Mouse (Mus musculus) spleen, adult 2 months (tissue): ENCODE results near the gene Gm11444. TPM values are rescaled to one million over a fixed set of nuclear protein-coding genes. Genes with fewer than 3 reads are reported as not detected.

Experiments used
- DNase-seq, 2 experiments: peaks; one replicate each; pipeline versions ENCODE4 v3.0.0 to v3.0.0-alpha.2; 2012 to 2021; ENCODE audit warnings: low spot score in 2 of 2, low read depth in 1 of 2
- H3K27ac ChIP-seq: fragments of 200-500 bp; 2 replicates; pipeline ENCODE4 v1.5.1; 2012; ENCODE audit warnings: low read length, inconsistent platforms; ENCODE audit not compliant: insufficient read depth
- H3K27me3 ChIP-seq: fragments of 200-500 bp; 2 replicates; pipeline ENCODE4 v1.6.1; 2012; ENCODE audit warnings: mild to moderate bottlenecking, moderate library complexity, low read length, inconsistent platforms; ENCODE audit not compliant: control insufficient read depth, insufficient read depth
- H3K36me3 ChIP-seq: fragments of 200-500 bp; 2 replicates; pipeline ENCODE4 v1.6.1; 2012; ENCODE audit warnings: mild to moderate bottlenecking, low read length, inconsistent platforms; ENCODE audit not compliant: control insufficient read depth, insufficient read depth
- H3K4me1 ChIP-seq: fragments of 200-500 bp; 2 replicates; pipeline ENCODE4 v1.6.1; 2011; ENCODE audit warnings: inconsistent platforms; ENCODE audit not compliant: control insufficient read depth, insufficient read depth, insufficient read length
- H3K4me3 ChIP-seq: fragments of 200-500 bp; 2 replicates; pipeline ENCODE4 v1.5.1; 2011; ENCODE audit warnings: mild to moderate bottlenecking, inconsistent platforms; ENCODE audit not compliant: insufficient read depth, insufficient read length; ENCODE audit errors: extremely low read depth
- CTCF ChIP-seq: fragments of 200-500 bp; IDR thresholded peaks from 2 replicates; pipeline ENCODE4 v1.5.1; 2011; ENCODE audit warnings: mild to moderate bottlenecking, inconsistent platforms; ENCODE audit not compliant: insufficient read depth, insufficient read length, insufficient replicate concordance; ENCODE audit errors: extremely low read depth
- POLR2A ChIP-seq: fragments of 200-500 bp; IDR thresholded peaks from 2 replicates; pipeline ENCODE4 v1.6.1; 2011; ENCODE audit warnings: low read depth, low read length, inconsistent platforms
- WGBS: fragments of 180-500 bp; shearing (Covaris S2); methylation state at CpG from one replicate; pipeline ENCODE4 v1.1.7; 2018; 5-methylcytosine and 5-hydroxymethylcytosine counted together
- polyA plus RNA-seq: library from polyadenylated mRNA; depleted of rRNA; stranded (reverse); fragments of >200 nt; gene quantifications from 2 replicates; pipeline ENCODE4 v1.2.3, GENCODE M21; 2012

Gm11444 gene
- polyA plus RNA-seq, 1 experiment = not detected

DNA sequence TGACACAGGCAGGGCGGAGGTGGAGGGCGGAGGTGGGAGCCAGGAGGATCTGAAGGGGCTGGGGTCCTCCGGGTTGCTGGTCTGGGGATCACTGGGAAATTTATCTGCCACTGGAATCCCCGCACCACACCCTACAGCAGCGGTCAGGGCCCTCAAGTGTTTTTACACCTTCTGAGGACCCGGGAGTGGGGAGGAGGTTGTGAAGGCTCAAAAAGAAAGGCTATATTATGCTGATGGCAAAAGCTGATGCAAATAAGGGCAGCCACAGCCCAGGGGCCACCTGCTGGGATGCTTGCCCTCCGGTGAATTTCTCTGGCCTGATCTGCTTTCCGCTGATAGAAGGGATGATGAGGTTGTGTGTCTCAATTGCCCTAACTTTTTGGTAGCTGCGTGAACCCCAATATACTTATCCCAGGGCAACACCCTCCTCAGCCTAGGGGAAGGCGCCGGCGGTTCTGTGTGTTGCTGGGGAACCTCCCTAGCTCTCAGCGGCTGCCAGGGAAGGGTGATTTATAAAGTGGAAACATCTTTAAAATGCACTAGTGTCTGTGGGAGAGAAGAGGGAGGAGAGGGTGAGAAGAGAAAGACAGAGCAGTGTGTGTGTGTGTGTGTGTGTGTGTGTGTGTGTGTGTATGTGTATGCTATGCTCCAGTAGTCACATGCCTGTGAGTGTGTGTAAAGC is 41.0 kb upstream of the Gm11444 start:
- TF ChIP-seq POLR2A (no peak), CTCF (no peak)
- 16% methylated on average over 13 of the region's 13 CpGs for WGBS
- H3K4me1 ChIP-seq = no peaks in the 10 kb centered on the region
- no peak overlapping the region for H3K27ac ChIP-seq
- no peaks in the 10 kb centered on the region for H3K36me3 ChIP-seq
- no peak overlapping the region for H3K4me3 ChIP-seq
- H3K27me3 ChIP-seq = peaks cover 53% of the 10 kb centered on the region
- no peak for DNase-seq

DNA sequence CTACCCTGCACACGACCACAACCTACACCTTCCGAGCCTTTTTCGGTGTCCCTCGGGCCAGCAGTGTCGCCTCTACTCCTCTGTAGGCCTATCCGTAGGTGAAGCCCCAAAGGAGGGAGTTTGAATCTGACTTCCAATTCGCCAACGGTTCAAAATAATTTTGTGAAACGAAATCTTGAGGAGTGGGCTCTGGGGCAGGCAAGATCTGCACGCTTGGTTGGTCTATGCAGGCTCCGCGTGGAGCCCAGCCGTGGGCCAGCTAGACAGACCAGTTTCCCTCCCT is 40.4 kb upstream of the Gm11444 start:
- Histone ChIP-seq H3K4me1 (no peaks in the 10 kb centered on the region), H3K27ac (no peak overlapping the region), H3K36me3 (no peaks in the 10 kb centered on the region), H3K4me3 (no peak overlapping the region), H3K27me3 (peaks cover 57% of the 10 kb centered on the region)
- WGBS = 13% methylated on average over 13 of the region's 13 CpGs
- DNase-seq = no peak
- no peak for TF ChIP-seq POLR2A
- no peak for TF ChIP-seq CTCF

DNA sequence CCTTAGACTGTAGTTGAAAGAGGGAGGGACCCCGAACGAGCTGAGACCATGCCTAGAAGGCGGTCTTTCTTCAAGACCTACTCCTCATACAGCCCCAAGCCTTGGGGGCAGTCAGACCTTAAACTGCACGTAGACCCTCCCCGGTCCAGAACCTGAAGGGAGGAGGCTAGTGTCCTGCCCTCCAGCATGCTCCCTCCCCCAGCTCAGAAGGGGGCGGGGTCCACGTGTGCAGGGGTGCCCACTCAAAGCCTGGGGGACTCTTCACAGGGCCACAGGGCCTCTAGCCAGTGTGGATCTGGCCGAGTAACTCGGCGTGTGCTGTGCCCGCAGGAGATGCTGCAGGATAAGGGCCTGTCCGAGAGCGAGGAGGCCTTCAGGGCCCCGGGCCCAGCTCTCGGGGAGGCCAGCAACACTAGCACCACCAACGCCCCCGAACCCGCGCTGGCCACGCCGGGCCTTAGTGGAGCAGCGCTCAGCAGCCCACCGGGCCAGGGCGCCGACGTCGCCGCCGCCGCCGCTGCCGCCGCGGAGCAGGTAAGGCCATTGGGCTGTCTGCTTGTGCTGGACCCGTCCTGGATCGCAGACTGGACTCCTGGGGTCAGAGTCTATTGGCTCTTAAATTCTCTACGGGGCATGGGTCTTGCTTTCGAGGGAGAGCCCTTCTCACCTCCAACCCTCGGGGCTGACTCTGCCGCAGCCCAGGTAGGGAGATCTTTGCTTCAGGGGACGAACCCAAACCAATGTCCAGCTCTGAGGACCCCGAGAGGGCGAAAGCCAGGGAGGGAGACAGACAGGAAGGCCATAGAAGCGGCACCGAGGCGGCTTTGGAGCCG is 39.8 kb upstream of the Gm11444 start:
- H3K4me1 ChIP-seq = no peaks in the 10 kb centered on the region
- no peak for DNase-seq
- peaks cover 53% of the 10 kb centered on the region for H3K27me3 ChIP-seq
- H3K27ac ChIP-seq = no peak overlapping the region
- TF ChIP-seq POLR2A = no peak
- no peak for TF ChIP-seq CTCF
- no peak overlapping the region for H3K4me3 ChIP-seq
- WGBS = 15% methylated on average over 47 of the region's 47 CpGs
- no peaks in the 10 kb centered on the region for H3K36me3 ChIP-seq

DNA sequence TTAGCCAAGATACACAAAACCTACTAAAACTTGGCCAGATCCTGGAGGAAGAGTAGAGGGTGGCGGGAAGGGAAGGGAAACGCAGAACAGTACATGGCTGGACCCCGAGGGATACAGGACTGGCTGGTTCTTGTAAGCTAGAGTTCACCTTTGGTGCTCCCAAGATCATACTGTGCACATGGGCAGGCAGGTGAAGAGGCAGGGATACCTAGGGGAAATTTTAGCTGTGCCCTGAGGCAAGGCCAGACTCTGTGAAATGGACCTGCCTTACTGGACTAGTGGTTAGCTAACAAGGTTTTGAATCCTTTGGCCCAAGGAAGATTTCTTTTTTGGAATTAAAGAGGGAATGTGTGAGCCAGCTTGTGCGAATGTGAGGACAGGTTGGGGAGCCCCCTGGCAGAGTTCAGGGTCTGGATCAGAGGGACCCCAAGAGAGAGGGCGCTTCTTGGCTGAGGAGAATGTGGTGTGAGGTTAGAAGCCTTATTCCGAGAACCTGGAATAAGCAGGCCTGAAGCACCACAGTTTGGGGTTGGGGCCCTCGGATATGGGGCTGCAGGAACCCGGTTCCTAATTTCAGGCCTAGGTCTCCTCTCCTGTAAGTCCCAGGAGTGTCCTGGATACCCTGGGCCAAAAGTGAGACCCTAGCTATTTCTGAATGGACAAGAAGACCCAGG is 39.1 kb upstream of the Gm11444 start:
- TF ChIP-seq POLR2A (no peak), CTCF (no peak)
- WGBS = 58% methylated on average over 8 of the region's 8 CpGs
- H3K4me1 ChIP-seq = no peaks in the 10 kb centered on the region
- no peak overlapping the region for H3K4me3 ChIP-seq
- peaks cover 50% of the 10 kb centered on the region for H3K27me3 ChIP-seq
- no peak for DNase-seq
- no peaks in the 10 kb centered on the region for H3K36me3 ChIP-seq
- H3K27ac ChIP-seq = no peak overlapping the region

DNA sequence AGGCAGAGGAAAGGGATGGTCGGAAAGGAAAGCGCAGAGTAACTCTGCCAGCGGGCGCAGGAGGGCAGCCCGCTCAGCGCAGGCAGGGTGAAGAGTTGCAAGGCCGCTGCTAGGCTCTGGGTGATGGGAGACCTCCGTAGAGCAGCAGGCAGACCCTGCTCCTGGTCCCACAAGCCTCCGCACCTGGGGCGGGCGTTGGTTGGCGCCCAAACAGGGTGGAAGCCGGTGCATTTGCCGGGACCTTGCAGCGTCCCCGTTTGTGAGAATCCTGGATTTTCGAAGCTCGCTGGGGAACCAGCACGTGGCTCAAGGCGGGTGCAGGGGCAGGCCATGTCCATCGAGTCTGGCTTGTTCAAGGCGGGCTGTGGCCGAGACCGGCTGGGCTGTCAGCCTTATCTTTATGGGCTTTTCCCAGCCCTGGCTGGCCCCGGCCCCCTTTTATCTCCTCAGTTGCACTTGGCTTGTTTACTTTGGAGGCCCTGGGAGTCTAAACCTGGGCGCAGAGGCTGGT is 38.4 kb upstream of the Gm11444 start:
- Histone ChIP-seq H3K27me3 (peaks cover 47% of the 10 kb centered on the region), H3K36me3 (no peaks in the 10 kb centered on the region), H3K4me3 (no peak overlapping the region), H3K27ac (no peak overlapping the region), H3K4me1 (no peaks in the 10 kb centered on the region)
- 13% methylated on average over 26 of the region's 26 CpGs for WGBS
- TF ChIP-seq POLR2A (no peak), CTCF (no peak)
- no peak for DNase-seq

DNA sequence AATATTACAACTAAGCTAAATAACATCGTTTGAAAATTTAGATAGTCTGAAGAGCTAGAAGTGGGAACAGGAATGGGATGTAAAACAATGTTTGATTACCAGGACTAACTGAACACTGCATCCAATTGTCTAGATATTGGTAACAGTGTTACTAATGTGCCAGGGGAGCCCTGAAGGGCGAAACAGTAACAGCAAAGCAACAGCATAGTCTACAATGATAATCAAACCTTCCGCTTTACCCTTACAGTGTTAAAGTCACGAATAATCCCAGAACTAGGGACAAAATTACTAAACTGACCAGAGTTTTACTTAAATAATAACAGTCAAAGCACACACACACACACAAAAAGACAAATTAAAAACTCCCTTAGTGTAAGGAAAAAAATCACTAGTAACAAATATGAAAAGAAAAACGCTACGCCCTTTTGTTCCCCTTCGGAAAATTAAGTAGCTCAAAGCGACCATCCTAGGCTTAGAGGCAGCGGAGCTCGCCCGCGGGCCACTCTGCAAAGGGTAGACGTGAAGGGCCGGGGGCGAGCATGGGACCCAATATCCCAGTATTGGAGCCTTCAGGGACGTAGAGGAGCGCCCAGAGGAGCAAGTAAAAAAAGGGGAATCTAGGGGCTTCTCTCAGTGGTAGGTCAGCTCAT is 37.8 kb upstream of the Gm11444 start:
- H3K36me3 ChIP-seq = no peaks in the 10 kb centered on the region
- TF ChIP-seq POLR2A = no peak
- TF ChIP-seq CTCF = no peak
- H3K4me3 ChIP-seq = no peak overlapping the region
- H3K27me3 ChIP-seq = peaks cover 47% of the 10 kb centered on the region
- no peak for DNase-seq
- H3K4me1 ChIP-seq = no peaks in the 10 kb centered on the region
- H3K27ac ChIP-seq = no peak overlapping the region
- 11% methylated on average over 17 of the region's 17 CpGs for WGBS
